Mouse (Mus musculus) retina, adult 2 months (tissue): ENCODE measurements at regions not wholly inside any gene's neighbourhood (a gene's known extent, or its start where the extent isn't known, plus 50 kb on each side); places are given as distances from the start of the nearest gene placed in this dataset.

Experiments used
- DNase-seq: peaks from one replicate; pipeline ENCODE4 v3.0.0-alpha.2; 2012; ENCODE audit warnings: low read depth, low spot score

DNA sequence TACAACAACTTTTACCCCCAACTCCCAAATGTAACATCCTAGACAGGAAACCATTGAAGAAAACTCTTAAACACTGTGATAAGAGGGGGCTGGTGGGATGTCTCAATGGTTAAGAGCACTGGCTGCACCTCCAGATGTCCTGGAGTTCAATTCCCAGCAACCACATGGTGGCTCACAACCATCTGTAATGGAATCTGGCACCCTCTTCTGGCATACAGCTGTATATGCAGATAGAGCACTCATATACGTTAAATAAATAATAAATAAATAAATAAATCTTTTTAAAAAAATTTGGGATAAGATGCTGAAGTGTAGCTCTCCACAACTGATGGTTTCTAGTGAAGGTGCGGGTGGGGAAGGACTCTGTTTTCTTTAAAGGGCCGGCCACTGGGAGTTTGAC, 69.3 kb downstream of the Kctd15 start:
- no peak for DNase-seq

GRCm38 (mm10) chr7:34585312-34585865, 71.1 kb downstream of the Kctd15 start:
- DNase-seq: no peak

DNA sequence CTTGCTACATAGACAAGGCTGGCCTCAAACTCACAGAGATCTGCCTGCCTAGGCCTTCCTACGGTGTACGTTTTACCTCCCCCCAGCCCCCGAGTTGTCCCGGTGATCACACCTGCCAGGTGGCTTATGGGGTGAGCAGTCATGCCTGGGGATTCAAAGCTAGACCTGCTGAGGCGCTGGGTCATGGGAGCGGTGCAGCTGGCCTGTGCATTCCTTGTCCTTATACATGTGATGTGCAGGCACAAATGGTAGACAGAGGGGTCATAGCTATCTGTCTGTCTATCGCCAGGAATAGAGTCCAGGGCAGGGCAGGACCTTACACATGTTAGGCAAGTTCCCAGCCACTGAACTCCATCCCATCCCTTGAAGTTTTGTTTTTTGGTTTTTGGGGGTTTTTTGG, 71.7 kb downstream of the Kctd15 start:
- no peak for DNase-seq

GRCm38 (mm10) chr7:34580866-34581265, 75.7 kb downstream of the Kctd15 start:
- no peak for DNase-seq

- no peak for DNase-seq
These were observed 85.2 kb downstream of the Kctd15 start for GRCm38 (mm10) chr7:34571295-34571694.

DNA sequence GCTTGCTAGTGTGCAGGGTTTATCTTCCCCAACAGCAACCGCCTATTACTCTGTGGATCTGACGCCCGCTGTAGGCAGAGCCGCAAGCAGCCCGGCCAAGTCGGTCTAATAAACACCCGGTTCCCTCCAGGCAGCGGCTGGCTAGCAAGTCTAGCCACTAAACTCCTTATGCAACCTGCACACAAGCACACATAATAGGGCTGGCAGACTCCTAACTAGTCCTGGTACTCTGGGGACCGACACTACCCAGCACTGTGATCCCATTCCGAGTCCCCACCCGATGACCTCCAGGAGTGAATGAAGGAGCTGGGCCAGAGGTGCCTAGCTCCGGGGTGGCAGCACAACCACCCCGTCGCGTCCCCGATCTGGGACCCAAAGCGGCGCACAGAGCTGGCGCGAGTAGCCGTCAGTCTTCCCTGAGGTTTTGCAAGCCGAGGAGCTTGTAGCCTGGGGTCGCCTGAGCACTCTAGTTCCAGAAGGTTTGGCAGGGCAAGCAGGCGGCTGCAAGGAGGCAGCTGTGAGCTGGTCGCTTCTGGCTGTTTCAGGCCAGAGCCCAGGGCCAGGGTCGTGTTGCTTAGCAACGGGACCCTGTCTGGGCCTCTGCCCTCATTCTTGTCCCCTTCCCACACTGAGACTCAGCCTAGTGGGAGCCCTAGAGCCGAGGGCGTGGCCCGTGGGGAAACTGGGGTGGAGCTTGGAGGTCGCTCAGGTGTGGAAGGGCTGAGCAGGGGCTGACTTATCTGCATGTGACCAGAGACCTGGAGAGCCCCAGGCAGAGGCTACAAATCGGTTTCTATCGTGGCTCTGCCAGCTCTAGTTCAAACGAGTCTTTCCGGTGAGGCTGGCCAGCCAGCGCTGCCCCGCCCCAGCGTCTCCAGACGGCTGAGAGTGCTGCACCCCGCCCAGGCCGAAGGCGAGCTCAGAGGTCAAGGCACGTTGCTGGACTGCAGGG, 86.1 kb downstream of the Kctd15 start:
- DNase-seq: no peak

DNA sequence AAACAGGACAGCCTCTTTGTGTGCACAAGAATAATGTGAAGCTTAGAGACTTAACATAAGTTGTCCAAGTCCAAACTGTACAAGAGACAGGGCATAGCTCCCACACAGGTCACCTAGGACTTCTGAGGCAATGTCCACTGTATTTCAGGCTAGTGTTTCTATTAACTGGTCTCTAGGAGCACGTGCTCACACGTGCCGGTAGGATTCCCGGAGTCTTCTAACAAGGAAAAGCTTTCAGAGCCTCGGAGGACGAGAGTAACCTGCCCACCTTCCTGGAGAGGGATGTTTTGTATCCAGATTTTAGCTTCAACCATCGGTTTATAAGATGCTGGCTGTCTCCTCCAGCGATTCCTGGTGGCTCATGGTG, 86.8 kb downstream of the Kctd15 start:
- DNase-seq: no peak

DNA sequence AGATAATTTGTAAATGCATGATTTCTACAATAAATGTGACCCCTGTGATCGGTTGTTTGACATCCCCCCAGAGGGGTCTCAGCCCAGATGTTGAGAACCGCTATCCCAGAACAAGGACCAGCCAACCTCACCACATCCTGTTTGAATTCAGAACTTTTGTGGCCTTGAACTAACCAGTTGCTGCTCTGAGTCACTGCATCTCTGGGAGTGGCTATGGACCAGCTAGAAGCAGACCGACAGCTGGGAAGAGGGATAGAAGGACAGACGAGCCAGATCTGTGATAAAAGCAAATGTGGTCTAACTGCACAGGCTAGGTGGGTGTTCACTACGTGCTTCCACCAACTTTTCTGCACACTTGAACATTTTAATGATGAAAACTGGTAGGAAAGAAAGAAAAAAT, 89.0 kb downstream of the Kctd15 start:
- DNase-seq: no peak

GRCm38 (mm10) chr7:34562160-34562559, 94.4 kb downstream of the Kctd15 start:
- DNase-seq: no peak

DNA sequence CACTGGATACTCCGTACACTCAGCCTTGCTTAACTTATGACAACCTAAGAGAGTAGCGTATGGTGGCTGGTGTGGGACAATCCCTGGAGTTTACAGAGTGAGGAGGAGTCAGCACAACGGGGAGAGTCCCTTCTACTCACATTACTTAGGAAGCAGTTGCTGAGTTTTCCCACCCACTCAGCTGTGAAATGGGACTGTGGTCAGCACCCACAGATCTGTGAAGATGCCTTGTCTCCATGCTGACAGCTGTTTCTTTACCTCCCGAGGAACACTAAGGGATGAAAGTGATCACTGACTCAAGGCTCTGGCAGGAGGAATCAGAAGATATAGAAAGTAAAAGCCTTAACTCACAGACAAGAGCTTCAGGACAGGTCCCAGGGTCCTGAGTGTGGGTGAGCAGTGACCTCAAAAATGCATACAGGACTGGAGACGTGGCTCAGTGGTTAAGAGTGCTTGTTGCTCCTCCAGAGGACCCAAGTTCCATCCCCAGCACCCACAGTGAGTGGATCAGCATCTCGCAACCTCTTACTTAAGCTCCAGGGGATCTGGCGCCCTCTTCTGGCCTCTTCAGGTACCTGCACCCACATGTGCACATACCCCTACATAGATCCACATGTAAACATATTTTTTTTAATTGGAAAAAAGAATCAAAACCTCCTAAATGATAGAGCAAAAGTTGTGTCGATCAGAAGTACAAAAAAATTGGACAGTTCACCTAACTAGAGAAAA, 97.8 kb downstream of the Kctd15 start:
- DNase-seq: no peak

GRCm38 (mm10) chr7:34555196-34555595, 101.3 kb downstream of the Kctd15 start:
- DNase-seq: no peak

- DNase-seq: no peak
These were observed 109.8 kb downstream of the Kctd15 start for GRCm38 (mm10) chr7:34546609-34547316.

- no peak for DNase-seq
These were observed 110.6 kb downstream of the Kctd15 start for GRCm38 (mm10) chr7:34545906-34546305.

- no peak for DNase-seq
These were observed 114.6 kb downstream of the Kctd15 start for GRCm38 (mm10) chr7:34541906-34542305.

DNA sequence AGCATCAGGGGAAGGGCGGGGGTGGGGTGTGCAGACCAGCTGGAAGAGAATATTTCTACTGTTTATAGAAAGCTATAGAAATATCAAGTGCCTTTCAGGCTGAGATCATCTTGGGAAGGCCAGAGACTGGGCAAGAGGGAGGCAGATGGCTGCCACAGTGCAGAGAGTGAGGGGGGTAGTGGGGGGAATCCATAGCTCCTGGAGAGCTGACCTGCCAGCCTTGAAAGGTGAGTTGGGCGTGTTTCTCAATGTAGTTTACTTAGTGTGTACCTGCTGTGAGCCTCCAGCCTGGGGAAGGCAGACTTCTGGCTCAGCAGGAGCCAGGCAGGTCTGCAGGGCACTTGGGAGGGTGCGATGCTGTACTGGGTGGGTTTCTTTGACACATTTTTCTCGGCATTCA, 115.5 kb downstream of the Kctd15 start:
- DNase-seq: no peak

- no peak for DNase-seq
These were observed 116.7 kb downstream of the Kctd15 start for GRCm38 (mm10) chr7:34539856-34540255.

DNA sequence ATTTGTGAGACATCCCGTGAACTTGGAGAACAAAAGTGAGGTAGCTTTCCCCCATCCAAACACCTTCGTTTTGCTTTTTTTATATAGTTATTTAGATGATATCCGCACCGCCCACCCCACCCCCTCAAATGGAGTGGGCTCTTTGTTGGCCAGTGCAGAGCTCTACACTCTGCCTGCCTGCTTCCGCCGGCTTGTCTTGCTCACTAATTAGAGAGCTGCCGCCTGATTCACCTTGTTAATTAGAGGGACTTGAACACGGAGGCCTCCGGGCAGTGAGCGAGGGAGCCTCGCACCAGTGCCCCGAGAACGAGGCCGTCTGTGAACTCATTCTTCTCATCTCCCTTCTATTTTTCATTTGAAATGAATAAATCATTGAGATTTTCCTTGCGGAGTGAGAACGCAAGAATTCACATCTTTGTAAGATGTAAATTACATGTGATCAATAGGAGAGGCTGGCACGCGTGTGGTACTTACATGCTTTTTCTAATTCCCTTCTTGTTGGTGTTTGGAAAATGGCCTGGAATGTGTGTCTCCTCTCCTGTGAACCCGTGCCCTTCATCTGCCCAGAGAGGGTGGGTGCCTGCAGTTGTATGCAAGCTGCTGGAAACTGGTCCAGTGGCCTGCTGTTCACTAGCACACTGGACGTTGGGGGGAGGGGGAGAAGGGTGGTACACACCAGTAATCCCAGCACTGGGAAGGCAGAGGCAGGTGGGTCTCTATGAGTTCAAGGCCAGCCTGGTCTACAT, 118.0 kb downstream of the Kctd15 start:
- DNase-seq: no peak

- DNase-seq: no peak
These were observed 119.4 kb downstream of the Kctd15 start for GRCm38 (mm10) chr7:34537122-34537521.

DNA sequence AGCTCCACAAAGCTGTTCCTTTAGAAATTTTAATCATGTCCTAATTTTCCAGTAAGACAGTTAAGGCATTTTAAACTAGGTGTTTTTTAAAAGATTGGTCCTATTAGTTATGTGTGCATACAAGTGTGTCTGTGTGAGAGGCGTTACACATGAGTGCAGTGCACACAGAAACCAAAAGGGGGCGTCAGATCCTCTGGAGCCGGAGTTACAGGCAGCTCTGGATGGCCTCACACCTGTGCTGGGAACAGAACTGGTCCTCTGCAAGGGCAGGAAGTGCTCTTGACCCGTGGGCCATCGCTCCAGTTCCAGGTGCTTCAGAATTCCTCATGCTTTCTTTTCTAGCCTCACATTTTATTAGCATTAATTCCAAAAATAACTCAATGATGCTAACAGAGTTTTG, 122.3 kb downstream of the Kctd15 start:
- no peak for DNase-seq

GRCm38 (mm10) chr7:34531639-34532038, 124.9 kb downstream of the Kctd15 start:
- no peak for DNase-seq

- no peak for DNase-seq
These were observed 114.7 kb upstream of the Lsm14a start for GRCm38 (mm10) chr7:34507858-34508257.
